Mouse (Mus musculus): ENCODE data around the gene 1700028P14Rik. TPM values are rescaled to one million over a fixed set of nuclear protein-coding genes. Genes with fewer than 3 reads are reported as not detected.

1700028P14Rik gene
- polyA plus RNA-seq, 1 experiment = 204 TPM

- no peaks in the 10 kb centered on the region for H3K36me3 ChIP-seq (ENCODE audit: control insufficient read depth, insufficient read depth, low read length)
- H3K4me3 ChIP-seq (ENCODE audit: control insufficient read depth, low read depth, low read length) = no peak overlapping the region
- peak; percentile 68; the same call in 1 of the 2 replicates for TF ChIP-seq CTCF (IDR thresholded peaks at IDR 0.05; ENCODE audit: control insufficient read depth, insufficient read depth, insufficient replicate concordance, low read depth, low read length)
- no peak for TF ChIP-seq POLR2A (IDR thresholded peaks at IDR 0.05; ENCODE audit: control insufficient read depth, low read depth, low read length)
- H3K27me3 ChIP-seq (ENCODE audit: control insufficient read depth, insufficient read depth, low read length) = no peaks in the 10 kb centered on the region
- no peak overlapping the region for H3K27ac ChIP-seq (ENCODE audit: control insufficient read depth, insufficient read depth, low read depth, low read length)
- no peaks in the 10 kb centered on the region for H3K4me1 ChIP-seq (ENCODE audit: control insufficient read depth, insufficient read depth, low read length)
Measured at GRCm38 (mm10) chr19:23523711-23524110, 128.9 kb downstream of the 1700028P14Rik start.

GRCm38 (mm10) chr19:23521831-23522230 lies 130.8 kb downstream of the 1700028P14Rik start:
- H3K4me1 ChIP-seq (ENCODE audit: control insufficient read depth, insufficient read depth, low read length) = no peaks in the 10 kb centered on the region
- no peak for TF ChIP-seq CTCF (IDR thresholded peaks at IDR 0.05; ENCODE audit: control insufficient read depth, insufficient read depth, insufficient replicate concordance, low read depth, low read length)
- no peak for TF ChIP-seq POLR2A (IDR thresholded peaks at IDR 0.05; ENCODE audit: control insufficient read depth, low read depth, low read length)
- H3K27ac ChIP-seq (ENCODE audit: control insufficient read depth, insufficient read depth, low read depth, low read length) = no peak overlapping the region
- H3K27me3 ChIP-seq (ENCODE audit: control insufficient read depth, insufficient read depth, low read length) = no peaks in the 10 kb centered on the region
- H3K36me3 ChIP-seq (ENCODE audit: control insufficient read depth, insufficient read depth, low read length) = no peaks in the 10 kb centered on the region
- no peak overlapping the region for H3K4me3 ChIP-seq (ENCODE audit: control insufficient read depth, low read depth, low read length)

- H3K27me3 ChIP-seq (ENCODE audit: control insufficient read depth, insufficient read depth, low read length) = no peaks in the 10 kb centered on the region
Measured at GRCm38 (mm10) chr19:23521071-23521470, 131.5 kb downstream of the 1700028P14Rik start.

GRCm38 (mm10) chr19:23520629-23521028 lies 132.0 kb downstream of the 1700028P14Rik start:
- no peak for TF ChIP-seq POLR2A (IDR thresholded peaks at IDR 0.05; ENCODE audit: control insufficient read depth, low read depth, low read length)
- TF ChIP-seq CTCF (IDR thresholded peaks at IDR 0.05; ENCODE audit: control insufficient read depth, insufficient read depth, insufficient replicate concordance, low read depth, low read length) = no peak
- H3K27me3 ChIP-seq (ENCODE audit: control insufficient read depth, insufficient read depth, low read length) = no peaks in the 10 kb centered on the region
- H3K36me3 ChIP-seq (ENCODE audit: control insufficient read depth, insufficient read depth, low read length) = no peaks in the 10 kb centered on the region
- no peaks in the 10 kb centered on the region for H3K4me1 ChIP-seq (ENCODE audit: control insufficient read depth, insufficient read depth, low read length)
- no peak overlapping the region for H3K27ac ChIP-seq (ENCODE audit: control insufficient read depth, insufficient read depth, low read depth, low read length)
- H3K4me3 ChIP-seq (ENCODE audit: control insufficient read depth, low read depth, low read length) = no peak overlapping the region

More at GRCm38 (mm10) chr19:23521071-23521470, 131.5 kb downstream of the 1700028P14Rik start:
- H3K4me3 ChIP-seq (ENCODE audit: control insufficient read depth, low read depth, low read length) = no peak overlapping the region
- TF ChIP-seq POLR2A (IDR thresholded peaks at IDR 0.05; ENCODE audit: control insufficient read depth, low read depth, low read length) (no peak), CTCF (IDR thresholded peaks at IDR 0.05; ENCODE audit: control insufficient read depth, insufficient read depth, insufficient replicate concordance, low read depth, low read length) (no peak)
- no peaks in the 10 kb centered on the region for H3K4me1 ChIP-seq (ENCODE audit: control insufficient read depth, insufficient read depth, low read length)
- no peaks in the 10 kb centered on the region for H3K36me3 ChIP-seq (ENCODE audit: control insufficient read depth, insufficient read depth, low read length)
- no peak overlapping the region for H3K27ac ChIP-seq (ENCODE audit: control insufficient read depth, insufficient read depth, low read depth, low read length)

- Histone ChIP-seq H3K36me3 (ENCODE audit: control insufficient read depth, insufficient read depth, low read length) (no peaks in the 10 kb centered on the region), H3K27me3 (ENCODE audit: control insufficient read depth, insufficient read depth, low read length) (no peaks in the 10 kb centered on the region), H3K4me1 (ENCODE audit: control insufficient read depth, insufficient read depth, low read length) (no peaks in the 10 kb centered on the region), H3K4me3 (ENCODE audit: control insufficient read depth, low read depth, low read length) (no peak overlapping the region), H3K27ac (ENCODE audit: control insufficient read depth, insufficient read depth, low read depth, low read length) (no peak overlapping the region)
- TF ChIP-seq CTCF (IDR thresholded peaks at IDR 0.05; ENCODE audit: control insufficient read depth, insufficient read depth, insufficient replicate concordance, low read depth, low read length) (no peak), POLR2A (IDR thresholded peaks at IDR 0.05; ENCODE audit: control insufficient read depth, low read depth, low read length) (no peak)
Measured at GRCm38 (mm10) chr19:23518477-23518876, 134.1 kb downstream of the 1700028P14Rik start.

GRCm38 (mm10) chr19:23511303-23511702 lies 141.3 kb downstream of the 1700028P14Rik start:
- Histone ChIP-seq H3K27me3 (ENCODE audit: control insufficient read depth, insufficient read depth, low read length) (no peaks in the 10 kb centered on the region; the same call in 1 of the 2 replicates), H3K36me3 (ENCODE audit: control insufficient read depth, insufficient read depth, low read length) (no peaks in the 10 kb centered on the region), H3K4me3 (ENCODE audit: control insufficient read depth, low read depth, low read length) (no peak overlapping the region), H3K4me1 (ENCODE audit: control insufficient read depth, insufficient read depth, low read length) (no peaks in the 10 kb centered on the region), H3K27ac (ENCODE audit: control insufficient read depth, insufficient read depth, low read depth, low read length) (no peak overlapping the region)
- no peak for TF ChIP-seq CTCF (IDR thresholded peaks at IDR 0.05; ENCODE audit: control insufficient read depth, insufficient read depth, insufficient replicate concordance, low read depth, low read length)
- TF ChIP-seq POLR2A (IDR thresholded peaks at IDR 0.05; ENCODE audit: control insufficient read depth, low read depth, low read length) = no peak

Other genes with a start within 250 kb of the 1700028P14Rik start
- gene Mamdc2, start 204.4 kb downstream of the 1700028P14Rik start, polyA plus RNA-seq (2012; rRNA removed) = 0.47 and 0.64 TPM in 2 replicates
- 46.4 and 49.2 TPM in 2 replicates for gene Ptar1, start 34.6 kb upstream of the 1700028P14Rik start, polyA plus RNA-seq (2012; rRNA removed)
- 24.1 and 24.9 TPM in 2 replicates for gene Apba1, start 106.1 kb upstream of the 1700028P14Rik start, polyA plus RNA-seq (2012; rRNA removed)

Data from testis, adult 2 months (tissue).